Mouse (Mus musculus) activated CD4-positive, CD25-positive, alpha-beta regulatory T cell, adult 4 months (primary cell): ENCODE measurements around the gene Mt2. TPM values are rescaled to one million over a fixed set of nuclear protein-coding genes. Genes with fewer than 3 reads are reported as not detected.
A peak's percentile ranks its signal among the peaks of the same experiment; 100 is the strongest.

Source experiments
- ATAC-seq: one replicate; pipeline ENCODE4 v1.8.0; 2017
- polyA plus RNA-seq, 2 experiments: library from polyadenylated mRNA; unstranded; fragments of 100-300 nt; shearing (Covaris generic); gene quantifications; one replicate each; pipeline ENCODE4 v1.2.1; 2017

Mt2 gene
- polyA plus RNA-seq, 2 experiments from 2014 or later = not detected

- ATAC-seq = no peak
Measured at GRCm38 (mm10) chr8:94199202-94199869, 26.9 kb downstream of the Mt2 start.

- ATAC-seq = no peak
Measured at GRCm38 (mm10) chr8:94204043-94204442, 31.6 kb downstream of the Mt2 start.

GRCm38 (mm10) chr8:94205736-94206135 is 33.3 kb downstream of the Mt2 start:
- peak; percentile 54 for ATAC-seq

- no peak for ATAC-seq
Measured at GRCm38 (mm10) chr8:94206256-94206655, 33.8 kb downstream of the Mt2 start.

GRCm38 (mm10) chr8:94207491-94207890 is 35.0 kb downstream of the Mt2 start:
- ATAC-seq = no peak

DNA sequence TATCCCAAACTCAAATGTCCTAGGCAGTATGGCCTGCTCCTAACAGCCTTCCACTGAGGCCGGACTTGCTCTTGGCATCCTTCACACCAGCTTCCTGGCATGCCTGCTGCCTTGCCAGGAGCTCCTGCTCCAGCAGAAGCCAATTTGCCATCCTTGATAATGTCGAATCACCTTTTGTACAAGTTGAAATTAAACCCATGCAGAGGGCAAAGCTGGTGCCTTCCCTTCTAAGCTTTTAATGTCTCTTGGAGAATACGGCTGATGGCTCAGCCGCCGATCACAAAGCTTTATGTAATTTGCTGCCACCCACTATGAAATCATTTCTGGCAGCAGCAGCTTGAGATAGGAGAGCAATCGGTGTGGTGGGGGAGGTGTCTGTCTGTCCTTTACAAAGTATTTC is 37.2 kb downstream of the Mt2 start:
- ATAC-seq = no peak

- no peak for ATAC-seq
Measured at GRCm38 (mm10) chr8:94210225-94210624, 37.8 kb downstream of the Mt2 start.

GRCm38 (mm10) chr8:94213819-94214218 is 41.4 kb downstream of the Mt2 start:
- ATAC-seq = no peak

- ATAC-seq = peak; percentile 82
Measured at GRCm38 (mm10) chr8:94214252-94215173, 42.0 kb downstream of the Mt2 start, which contains the start of gene Nup93. Gene Nup93, plus strand, starts transcription at chr8:94214564.

Other genes starting within 250 kb of the Mt2 start
- 10 to 100 TPM; 26.2 to 26.6 TPM for gene Amfr, start 159.8 kb upstream of the Mt2 start, polyA plus RNA-seq
- 100 to 1,000 TPM in 1 of 2 experiments, 10 to 100 TPM in 1; 93.4 to 113 TPM for gene Nudt21, start 135.6 kb upstream of the Mt2 start, polyA plus RNA-seq
- 10 to 100 TPM; 16.5 to 16.6 TPM for gene Ogfod1, start 135.5 kb upstream of the Mt2 start, polyA plus RNA-seq
- 1 to 10 TPM; 1.4 to 3.5 TPM for gene Bbs2, start 73.7 kb upstream of the Mt2 start, polyA plus RNA-seq
- not detected for gene Mt4, start 35.5 kb upstream of the Mt2 start, polyA plus RNA-seq
- not detected for gene Mt3, start 20.1 kb upstream of the Mt2 start, polyA plus RNA-seq
- 1 to 10 TPM; 3.0 to 4.2 TPM for gene Mt1, start 6.4 kb downstream of the Mt2 start, polyA plus RNA-seq
- 10 to 100 TPM; 30.7 to 33.1 TPM for gene Nup93, start 41.9 kb downstream of the Mt2 start, polyA plus RNA-seq
- not detected for gene Slc12a3, start 156.5 kb downstream of the Mt2 start, polyA plus RNA-seq
- gene Herpud1, start 213.8 kb downstream of the Mt2 start, polyA plus RNA-seq = 100 to 1,000 TPM in 1 of 2 experiments, 10 to 100 TPM in 1; 99.9 to 115 TPM